11 mouse cellular contexts compared by ENCODE assay signal in the genomic region with DNA sequence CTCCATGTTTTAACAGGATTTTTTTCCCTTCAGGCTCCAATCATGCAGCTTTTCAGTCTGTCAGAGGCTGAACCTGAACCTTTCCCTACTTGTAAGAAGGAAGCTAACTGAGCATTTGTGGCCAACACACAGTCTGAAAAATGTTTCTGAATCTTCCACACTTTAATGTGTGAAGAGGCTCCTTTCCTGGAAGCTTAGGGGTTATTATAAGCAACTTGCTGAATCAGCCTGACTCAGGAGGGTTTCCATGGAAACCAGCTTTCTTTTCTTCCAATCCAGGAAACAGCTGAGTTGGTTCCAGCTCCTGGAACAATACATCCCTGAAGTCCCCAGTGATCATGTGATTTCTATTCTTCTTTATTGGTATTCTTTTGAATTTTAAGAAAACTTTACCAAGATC.
DNase-seq lines count a peak whose midpoint lies in the region; ATAC-seq and TF ChIP-seq lines count a peak whose summit lies in the region.
"Had no signal": no experiment of that assay in that cellular context is flagged by ENCODE, and none has a peak within 500 bp of the region (broad histone marks: within the 10 kb centered on the region; RNA-seq: fewer than 3 reads in every experiment).

No protein-coding gene starts in this region.

- H3K4me1 ChIP-seq in forebrain, embryonic 13.5 days = no peaks in the 10 kb centered on the region
- no peaks in the 10 kb centered on the region for H3K4me1 ChIP-seq in heart, adult 2 months (ENCODE audit: control insufficient read depth, insufficient read depth, low read length)
- H3K4me1 ChIP-seq in thymus, adult 2 months (replicated peaks; ENCODE audit: control insufficient read depth, insufficient read depth, low read length) = no peaks in the 10 kb centered on the region
- H3K4me1 ChIP-seq: hindbrain, embryonic 15.5 days had no signal

- H3K79me2 ChIP-seq in heart, adult 2 months (replicated peaks; ENCODE audit: control insufficient read depth, insufficient read depth, low read length) = no peaks in the 10 kb centered on the region

- no peak for TF ChIP-seq EP300 in heart, adult 2 months (IDR thresholded peaks at IDR 0.05; ENCODE audit: insufficient read depth, low read depth, low read length)

- peak; percentile 67 for DNase-seq in left cerebral cortex, adult 11 months (ENCODE audit: low spot score)
- DNase-seq in left cerebral cortex, postnatal 4 days = no peak
- DNase-seq in left cerebral cortex, adult 18-20 months (ENCODE audit: low spot score in 2 of 2) = peak; percentile 47 to 53
- DNase-seq in right cerebral cortex, postnatal 10 days (ENCODE audit: low spot score in 2 of 2) = peak; percentile 53 to 63
- no peak for DNase-seq in cerebellum, postnatal 25 days
- DNase-seq in heart, adult 2 months = no peak
- no peak for DNase-seq in thymus, adult 2 months
- DNase-seq: heart, adult 11 months; lung, embryonic 14.5 days had no signal

- no peaks in the 10 kb centered on the region for H3K9me3 ChIP-seq in forebrain, embryonic 13.5 days (replicated peaks)
- H3K9me3 ChIP-seq: hindbrain, embryonic 15.5 days had no signal

- no peak overlapping the region for H3K9ac ChIP-seq in forebrain, embryonic 13.5 days
- no peak overlapping the region for H3K9ac ChIP-seq in heart, adult 2 months (ENCODE audit: low read depth, low read length)
- H3K9ac ChIP-seq: hindbrain, embryonic 15.5 days; lung, embryonic 14.5 days had no signal

- TF ChIP-seq POLR2A in heart, adult 2 months (IDR thresholded peaks at IDR 0.05; ENCODE audit: insufficient read depth, low read depth, low read length) = no peak
- TF ChIP-seq POLR2A in thymus, adult 2 months (IDR thresholded peaks at IDR 0.05; ENCODE audit: control insufficient read depth, extremely low read depth, insufficient read depth, low read length, poor library complexity) = no peak

- no peak overlapping the region for H3K27ac ChIP-seq in forebrain, embryonic 13.5 days
- no peak overlapping the region for H3K27ac ChIP-seq in heart, adult 2 months
- H3K27ac ChIP-seq in thymus, adult 2 months (ENCODE audit: control insufficient read depth, insufficient read depth, low read length) = no peak overlapping the region
- H3K27ac ChIP-seq: hindbrain, embryonic 15.5 days had no signal

- ATAC-seq in forebrain, embryonic 13.5 days = peak; percentile 74

- no peak overlapping the region for H3K4me3 ChIP-seq in forebrain, embryonic 13.5 days
- no peak overlapping the region for H3K4me3 ChIP-seq in heart, adult 2 months
- no peak overlapping the region for H3K4me3 ChIP-seq in thymus, adult 2 months (ENCODE audit: control insufficient read depth, insufficient read depth, low read length)
- H3K4me3 ChIP-seq: hindbrain, embryonic 15.5 days had no signal

- no peak overlapping the region for H3K4me2 ChIP-seq in forebrain, embryonic 13.5 days
- H3K4me2 ChIP-seq: hindbrain, embryonic 15.5 days; lung, embryonic 14.5 days had no signal

- intact Hi-C loops in left cerebral cortex, postnatal 4 days (cut with DNase I) = no loop called here
- intact Hi-C loops in heart, adult 2 months (cut with DNase I) = no loop called here

- TF ChIP-seq CTCF in heart, adult 2 months (IDR thresholded peaks at IDR 0.05) = no peak
- TF ChIP-seq CTCF in thymus, adult 2 months (IDR thresholded peaks at IDR 0.05; ENCODE audit: borderline replicate concordance, control insufficient read depth, extremely low read depth, insufficient read depth, low read length, poor library complexity) = no peak

- H3K36me3 ChIP-seq in forebrain, embryonic 13.5 days (ENCODE audit: poor library complexity, severe bottlenecking) = no peaks in the 10 kb centered on the region
- H3K36me3 ChIP-seq in heart, adult 2 months (ENCODE audit: control insufficient read depth, insufficient read depth, low read length) = no peaks in the 10 kb centered on the region
- no peaks in the 10 kb centered on the region for H3K36me3 ChIP-seq in thymus, adult 2 months (ENCODE audit: control insufficient read depth, insufficient read depth, low read length)
- H3K36me3 ChIP-seq: hindbrain, embryonic 15.5 days had no signal

- H3K27me3 ChIP-seq in forebrain, embryonic 13.5 days = no peaks in the 10 kb centered on the region
- H3K27me3 ChIP-seq in heart, adult 2 months (ENCODE audit: control insufficient read depth, insufficient read depth, low read length) = no peaks in the 10 kb centered on the region
- H3K27me3 ChIP-seq in thymus, adult 2 months (ENCODE audit: control insufficient read depth, insufficient read depth, low read length) = no peaks in the 10 kb centered on the region
- H3K27me3 ChIP-seq: hindbrain, embryonic 15.5 days had no signal

Comparison
In these comparisons a context has a peak if more than half of its experiments do, and no peak if none do; other contexts are left out.
1. DNase-seq: peak in left cerebral cortex, adult 11 months (single experiment), left cerebral cortex, adult 18-20 months (2 of 2) and right cerebral cortex, postnatal 10 days (2 of 2); none in left cerebral cortex, postnatal 4 days (single experiment), cerebellum, postnatal 25 days (0 of 2), heart, adult 2 months (0 of 2) and thymus, adult 2 months (single experiment).